Mouse (Mus musculus): ENCODE results near the gene Ppa2. TPM values are rescaled to one million over a fixed set of nuclear protein-coding genes. Genes with fewer than 3 reads are reported as not detected.

Ppa2 gene
- polyA plus RNA-seq, 1 experiment from 2014 or later = 79.9 TPM

GRCm38 (mm10) chr3:133364138-133364537, 54.2 kb downstream of the Ppa2 start:
- 89% methylated on average over 3 of the region's 3 CpGs for WGBS
- no peaks in the 10 kb centered on the region for H3K36me3 ChIP-seq
- no peaks in the 10 kb centered on the region for H3K27me3 ChIP-seq
- H3K4me1 ChIP-seq = no peaks in the 10 kb centered on the region
- no peak for ATAC-seq (ENCODE audit: low FRiP score, low read depth)
- no peaks in the 10 kb centered on the region for H3K9me3 ChIP-seq
- H3K4me2 ChIP-seq (replicated peaks) = no peak overlapping the region
- no peak overlapping the region for H3K27ac ChIP-seq (replicated peaks)
- no peak overlapping the region for H3K9ac ChIP-seq (replicated peaks)
- H3K4me3 ChIP-seq = no peak overlapping the region

GRCm38 (mm10) chr3:133366096-133366495, 56.2 kb downstream of the Ppa2 start:
- ATAC-seq (ENCODE audit: low FRiP score, low read depth) = no peak
- WGBS = 94% methylated on average over 8 of the region's 9 CpGs

GRCm38 (mm10) chr3:133378174-133378573, 68.3 kb downstream of the Ppa2 start:
- H3K36me3 ChIP-seq = peaks cover 31% of the 10 kb centered on the region
- no peak overlapping the region for H3K9ac ChIP-seq (replicated peaks)
- no peak overlapping the region for H3K4me2 ChIP-seq (replicated peaks)
- no peaks in the 10 kb centered on the region for H3K4me1 ChIP-seq
- H3K27me3 ChIP-seq = no peaks in the 10 kb centered on the region
- H3K4me3 ChIP-seq = no peak overlapping the region
- no peak for ATAC-seq (ENCODE audit: low FRiP score, low read depth)
- H3K27ac ChIP-seq (replicated peaks) = no peak overlapping the region
- peaks cover 14% of the 10 kb centered on the region for H3K9me3 ChIP-seq

More at GRCm38 (mm10) chr3:133366096-133366495, 56.2 kb downstream of the Ppa2 start:
- Histone ChIP-seq H3K4me2 (replicated peaks) (no peak overlapping the region), H3K36me3 (0 out of 2 replicates have a peak, but pooled peaks cover 4% of the 10 kb centered on the region), H3K9me3 (no peaks in the 10 kb centered on the region), H3K9ac (replicated peaks) (no peak overlapping the region), H3K4me1 (no peaks in the 10 kb centered on the region), H3K4me3 (no peak overlapping the region), H3K27me3 (no peaks in the 10 kb centered on the region), H3K27ac (replicated peaks) (no peak overlapping the region)

- no peak overlapping the region for H3K4me2 ChIP-seq (replicated peaks)
- ATAC-seq (ENCODE audit: low FRiP score, low read depth) = no peak
- H3K9me3 ChIP-seq = peaks cover 14% of the 10 kb centered on the region
- no peaks in the 10 kb centered on the region for H3K27me3 ChIP-seq
- H3K4me1 ChIP-seq = no peaks in the 10 kb centered on the region
- 100% methylated on average over 1 of the region's 1 CpGs for WGBS
- H3K9ac ChIP-seq (replicated peaks) = no peak overlapping the region
- peaks cover 27% of the 10 kb centered on the region for H3K36me3 ChIP-seq
- no peak overlapping the region for H3K27ac ChIP-seq (replicated peaks)
- H3K4me3 ChIP-seq = no peak overlapping the region
Observed at GRCm38 (mm10) chr3:133379997-133380396, 70.1 kb downstream of the Ppa2 start.

- Histone ChIP-seq H3K4me2 (replicated peaks) (no peak overlapping the region), H3K27me3 (no peaks in the 10 kb centered on the region), H3K4me3 (no peak overlapping the region), H3K9me3 (peaks cover 14% of the 10 kb centered on the region), H3K27ac (replicated peaks) (no peak overlapping the region), H3K36me3 (peaks cover 22% of the 10 kb centered on the region), H3K9ac (replicated peaks) (no peak overlapping the region), H3K4me1 (no peaks in the 10 kb centered on the region)
- no peak for ATAC-seq (ENCODE audit: low FRiP score, low read depth)
- WGBS = 86% methylated on average over 11 of the region's 11 CpGs
Observed at GRCm38 (mm10) chr3:133381519-133381918, 71.6 kb downstream of the Ppa2 start.

GRCm38 (mm10) chr3:133382147-133382546, 72.2 kb downstream of the Ppa2 start:
- ATAC-seq (ENCODE audit: low FRiP score, low read depth) = no peak
- H3K4me3 ChIP-seq = no peak overlapping the region
- no peak overlapping the region for H3K4me2 ChIP-seq (replicated peaks)
- peaks cover 14% of the 10 kb centered on the region for H3K9me3 ChIP-seq
- no peaks in the 10 kb centered on the region for H3K4me1 ChIP-seq
- no peak overlapping the region for H3K9ac ChIP-seq (replicated peaks)
- H3K36me3 ChIP-seq = peaks cover 21% of the 10 kb centered on the region
- H3K27ac ChIP-seq (replicated peaks) = no peak overlapping the region
- 81% methylated on average over 9 of the region's 9 CpGs for WGBS
- H3K27me3 ChIP-seq = no peaks in the 10 kb centered on the region

GRCm38 (mm10) chr3:133384164-133384708, 74.3 kb downstream of the Ppa2 start:
- Histone ChIP-seq H3K27me3 (no peaks in the 10 kb centered on the region), H3K9me3 (no peaks in the 10 kb centered on the region), H3K4me3 (no peak overlapping the region), H3K4me2 (replicated peaks) (no peak overlapping the region), H3K27ac (replicated peaks) (no peak overlapping the region), H3K4me1 (no peaks in the 10 kb centered on the region), H3K36me3 (peaks cover 4% of the 10 kb centered on the region; the same call in 1 of the 2 replicates), H3K9ac (replicated peaks) (no peak overlapping the region)
- WGBS = 65% methylated on average over 6 of the region's 6 CpGs
- no peak for ATAC-seq (ENCODE audit: low FRiP score, low read depth)

GRCm38 (mm10) chr3:133387283-133387682, 77.4 kb downstream of the Ppa2 start:
- Histone ChIP-seq H3K9me3 (no peaks in the 10 kb centered on the region), H3K27ac (replicated peaks) (no peak overlapping the region), H3K4me3 (no peak overlapping the region), H3K4me2 (replicated peaks) (no peak overlapping the region), H3K27me3 (no peaks in the 10 kb centered on the region), H3K4me1 (no peaks in the 10 kb centered on the region), H3K36me3 (no peaks in the 10 kb centered on the region), H3K9ac (replicated peaks) (no peak overlapping the region)
- ATAC-seq (ENCODE audit: low FRiP score, low read depth) = no peak
- 77% methylated on average over 7 of the region's 7 CpGs for WGBS

- 95% methylated on average over 10 of the region's 10 CpGs for WGBS
- no peaks in the 10 kb centered on the region for H3K9me3 ChIP-seq
- H3K4me3 ChIP-seq = no peak overlapping the region
- H3K27me3 ChIP-seq = no peaks in the 10 kb centered on the region
- no peak for ATAC-seq (ENCODE audit: low FRiP score, low read depth)
- no peak overlapping the region for H3K27ac ChIP-seq (replicated peaks)
- no peak overlapping the region for H3K9ac ChIP-seq (replicated peaks)
- H3K36me3 ChIP-seq = no peaks in the 10 kb centered on the region
- no peaks in the 10 kb centered on the region for H3K4me1 ChIP-seq
- H3K4me2 ChIP-seq (replicated peaks) = no peak overlapping the region
Observed at GRCm38 (mm10) chr3:133389803-133390387, 80.0 kb downstream of the Ppa2 start.

GRCm38 (mm10) chr3:133394531-133394930, 84.6 kb downstream of the Ppa2 start:
- H3K36me3 ChIP-seq = no peaks in the 10 kb centered on the region
- no peak overlapping the region for H3K4me2 ChIP-seq (replicated peaks)
- 79% methylated on average over 2 of the region's 2 CpGs for WGBS
- H3K9me3 ChIP-seq = no peaks in the 10 kb centered on the region
- H3K27me3 ChIP-seq = no peaks in the 10 kb centered on the region
- H3K4me3 ChIP-seq = no peak overlapping the region
- ATAC-seq (ENCODE audit: low FRiP score, low read depth) = no peak
- H3K4me1 ChIP-seq = no peaks in the 10 kb centered on the region
- no peak overlapping the region for H3K27ac ChIP-seq (replicated peaks)
- H3K9ac ChIP-seq (replicated peaks) = no peak overlapping the region

GRCm38 (mm10) chr3:133403849-133404248, 93.9 kb downstream of the Ppa2 start:
- ATAC-seq (ENCODE audit: low FRiP score, low read depth) = no peak
- Histone ChIP-seq H3K4me1 (no peaks in the 10 kb centered on the region), H3K4me3 (no peak overlapping the region), H3K4me2 (replicated peaks) (no peak overlapping the region), H3K9me3 (no peaks in the 10 kb centered on the region), H3K36me3 (no peaks in the 10 kb centered on the region), H3K27me3 (no peaks in the 10 kb centered on the region), H3K9ac (replicated peaks) (no peak overlapping the region), H3K27ac (replicated peaks) (no peak overlapping the region)
- WGBS = 87% methylated on average over 4 of the region's 4 CpGs

GRCm38 (mm10) chr3:133405636-133406035, 95.7 kb downstream of the Ppa2 start:
- Histone ChIP-seq H3K4me1 (no peaks in the 10 kb centered on the region), H3K4me2 (replicated peaks) (no peak overlapping the region), H3K36me3 (no peaks in the 10 kb centered on the region), H3K27ac (replicated peaks) (no peak overlapping the region), H3K4me3 (no peak overlapping the region), H3K27me3 (no peaks in the 10 kb centered on the region), H3K9me3 (no peaks in the 10 kb centered on the region), H3K9ac (replicated peaks) (no peak overlapping the region)
- 84% methylated on average over 3 of the region's 3 CpGs for WGBS
- no peak for ATAC-seq (ENCODE audit: low FRiP score, low read depth)

- Histone ChIP-seq H3K9me3 (no peaks in the 10 kb centered on the region), H3K27ac (replicated peaks) (no peak overlapping the region), H3K4me1 (no peaks in the 10 kb centered on the region), H3K4me2 (replicated peaks) (no peak overlapping the region), H3K9ac (replicated peaks) (no peak overlapping the region), H3K4me3 (no peak overlapping the region), H3K36me3 (no peaks in the 10 kb centered on the region), H3K27me3 (no peaks in the 10 kb centered on the region)
- no peak for ATAC-seq (ENCODE audit: low FRiP score, low read depth)
- WGBS = 92% methylated on average over 5 of the region's 5 CpGs
Observed at GRCm38 (mm10) chr3:133406248-133406647, 96.3 kb downstream of the Ppa2 start.
